Mouse (Mus musculus) heart, postnatal 14 days (tissue): Measurements from ENCODE around the gene Tjap1. TPM values are rescaled to one million over a fixed set of nuclear protein-coding genes. Genes with fewer than 3 reads are reported as not detected.

Experiments used
- DNase-seq, 2 experiments: peaks; one replicate each; pipeline ENCODE4 v3.0.0; 2021 to 2022
- intact Hi-C: fragments of 180-260 bp; cut with DNase I; formaldehyde crosslinking; loops from one replicate; pipeline ENCODE4 v1.15.1; 2025
- total RNA-seq, 2 experiments: library from RNA; stranded (reverse); gene quantifications; 2 replicates each; pipeline ENCODE4 v1.2.3; 2021

Gene Tjap1
- total RNA-seq, 2 experiments from 2014 or later = 40.6 to 42.9 TPM

- intact Hi-C loops = no loop called here
- no peak for DNase-seq
Observed at GRCm38 (mm10) chr17:46285407-46285806, 2.6 kb upstream of the Tjap1 start.

- DNase-seq = no peak
- intact Hi-C loops = no loop called here
Observed at GRCm38 (mm10) chr17:46284653-46285052, 1.8 kb upstream of the Tjap1 start.

GRCm38 (mm10) chr17:46283911-46284310 lies 1.1 kb upstream of the Tjap1 start:
- DNase-seq = no peak
- intact Hi-C loops = no loop called here

DNA sequence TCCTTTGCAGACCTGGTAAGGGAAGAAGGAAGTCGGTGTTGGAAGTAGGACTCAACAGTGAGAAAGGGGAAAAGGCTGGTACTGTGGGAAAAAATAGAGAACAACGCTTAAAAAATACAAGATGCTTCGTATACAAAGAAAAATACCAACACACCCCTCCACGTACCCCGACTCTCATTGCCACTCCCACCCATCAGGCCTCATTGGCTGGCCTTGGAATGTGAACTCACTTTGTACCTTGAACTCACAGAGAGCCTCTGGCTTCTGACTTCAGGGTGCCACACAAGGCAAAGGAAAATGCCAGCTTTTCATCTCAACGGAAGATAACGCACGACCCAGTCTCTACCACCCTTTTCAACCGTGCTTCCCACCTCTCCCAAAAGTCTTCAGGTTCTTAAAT lies 314 bp upstream of the Tjap1 start:
- DNase-seq = no peak
- intact Hi-C loops = no loop called here

- DNase-seq = no peak
- intact Hi-C loops = no loop called here
Observed at GRCm38 (mm10) chr17:46278011-46278765, 4.6 kb downstream of the Tjap1 start.

DNA sequence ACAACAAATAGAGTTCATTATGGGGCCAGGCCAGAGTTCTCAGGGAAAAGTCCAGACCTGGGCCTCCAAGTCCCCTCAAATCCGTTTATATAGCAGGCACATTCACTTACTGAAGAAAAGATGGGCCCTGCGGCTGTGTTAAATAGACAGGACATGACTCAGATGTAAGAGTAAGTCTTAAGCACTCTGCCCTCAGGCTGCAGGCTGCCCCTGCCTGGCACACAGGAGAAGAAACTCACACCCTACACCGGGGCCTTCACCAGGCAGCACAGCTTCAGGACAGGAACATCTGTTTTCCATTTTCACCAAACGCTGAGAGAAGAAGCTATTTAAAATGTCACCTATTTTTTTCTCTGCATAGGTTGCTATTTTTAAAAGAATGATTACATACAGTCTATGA lies 5.2 kb downstream of the Tjap1 start:
- no peak for DNase-seq
- intact Hi-C loops = no loop called here

DNA sequence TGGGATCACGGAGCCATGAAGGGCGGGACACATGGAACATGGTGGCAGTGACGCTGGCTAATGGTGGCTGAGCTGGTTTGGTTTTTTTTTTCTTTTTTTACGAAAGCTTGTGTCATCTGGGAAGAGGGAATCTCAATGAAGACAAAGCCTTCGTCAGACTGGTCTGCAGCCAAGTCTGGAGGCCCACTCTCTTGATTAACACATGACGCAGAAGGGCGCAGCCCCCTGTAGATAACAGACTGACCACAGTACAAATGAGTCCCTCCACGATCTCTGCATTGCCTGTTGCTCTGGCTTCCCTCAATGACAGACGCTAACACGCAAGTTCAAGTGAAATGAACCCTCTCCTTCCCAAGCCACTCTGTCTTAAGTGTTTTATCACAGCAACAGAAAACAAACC lies 7.3 kb downstream of the Tjap1 start:
- intact Hi-C loops = no loop called here
- DNase-seq = no peak

DNA sequence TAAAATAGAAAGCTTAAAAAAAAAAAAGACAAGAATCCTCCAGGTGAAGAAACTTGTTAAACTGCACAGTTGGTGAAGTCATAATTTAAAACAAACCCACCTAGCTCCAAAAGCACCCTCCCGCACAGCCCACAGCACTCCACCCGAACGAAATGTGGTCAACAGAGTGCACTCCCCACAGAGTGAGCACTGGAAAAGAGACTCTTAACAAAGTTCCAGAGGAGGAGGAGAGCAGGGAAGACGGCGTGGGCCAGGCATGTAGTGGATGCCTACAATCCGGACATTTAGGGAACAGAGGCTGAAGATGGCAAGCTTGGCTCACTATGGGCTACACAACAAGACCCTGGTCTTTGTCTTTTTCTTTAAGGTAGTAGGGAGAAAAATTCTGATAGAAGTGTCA lies 7.8 kb downstream of the Tjap1 start:
- intact Hi-C loops = no loop called here
- DNase-seq = no peak

GRCm38 (mm10) chr17:46274465-46274864 lies 8.4 kb downstream of the Tjap1 start:
- intact Hi-C loops = no loop called here
- DNase-seq = no peak

GRCm38 (mm10) chr17:46273803-46274236 lies 9.0 kb downstream of the Tjap1 start:
- no peak for DNase-seq
- intact Hi-C loops = no loop called here

DNA sequence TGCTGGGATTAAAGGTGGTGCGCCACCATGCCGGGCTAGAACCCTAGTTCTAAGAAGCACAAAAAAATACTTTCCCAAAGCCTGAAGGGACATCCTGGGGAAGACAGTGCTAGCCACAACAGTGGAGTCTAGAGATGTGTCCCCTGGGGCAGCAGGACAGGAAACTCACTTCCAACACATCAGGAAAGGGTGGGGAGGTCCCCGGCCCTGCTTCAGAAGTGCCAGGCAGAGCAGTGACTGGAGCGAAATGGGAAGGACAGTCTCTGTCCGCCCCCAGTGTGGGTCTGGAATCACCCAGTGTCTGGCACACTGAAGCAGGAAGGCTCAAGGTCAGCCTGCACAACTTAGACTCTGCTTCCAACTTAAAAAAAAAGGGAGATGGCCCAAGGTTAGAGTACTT lies 10.2 kb downstream of the Tjap1 start:
- intact Hi-C loops = no loop called here
- peak; percentile 42 to 47 for DNase-seq

DNA sequence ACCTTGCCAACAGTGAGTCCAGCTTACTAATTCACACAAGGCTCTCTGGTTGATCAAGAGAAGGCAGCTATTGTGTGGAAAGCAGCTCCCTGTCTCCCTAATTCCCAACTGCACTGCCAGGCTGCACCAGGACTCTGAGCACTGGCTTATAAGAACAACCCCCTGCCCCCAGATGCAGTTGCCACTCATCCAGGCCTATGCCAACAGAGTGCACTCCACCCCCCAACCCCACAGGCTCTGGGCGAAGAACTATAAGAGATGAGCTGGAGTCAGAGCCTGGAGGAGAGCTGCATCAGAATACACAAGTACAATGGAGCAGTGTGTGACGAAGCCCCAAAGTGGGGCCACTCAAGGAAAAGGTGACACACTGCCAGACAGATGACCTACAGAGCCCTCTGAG lies 10.8 kb downstream of the Tjap1 start:
- intact Hi-C loops = no loop called here
- no peak for DNase-seq

DNA sequence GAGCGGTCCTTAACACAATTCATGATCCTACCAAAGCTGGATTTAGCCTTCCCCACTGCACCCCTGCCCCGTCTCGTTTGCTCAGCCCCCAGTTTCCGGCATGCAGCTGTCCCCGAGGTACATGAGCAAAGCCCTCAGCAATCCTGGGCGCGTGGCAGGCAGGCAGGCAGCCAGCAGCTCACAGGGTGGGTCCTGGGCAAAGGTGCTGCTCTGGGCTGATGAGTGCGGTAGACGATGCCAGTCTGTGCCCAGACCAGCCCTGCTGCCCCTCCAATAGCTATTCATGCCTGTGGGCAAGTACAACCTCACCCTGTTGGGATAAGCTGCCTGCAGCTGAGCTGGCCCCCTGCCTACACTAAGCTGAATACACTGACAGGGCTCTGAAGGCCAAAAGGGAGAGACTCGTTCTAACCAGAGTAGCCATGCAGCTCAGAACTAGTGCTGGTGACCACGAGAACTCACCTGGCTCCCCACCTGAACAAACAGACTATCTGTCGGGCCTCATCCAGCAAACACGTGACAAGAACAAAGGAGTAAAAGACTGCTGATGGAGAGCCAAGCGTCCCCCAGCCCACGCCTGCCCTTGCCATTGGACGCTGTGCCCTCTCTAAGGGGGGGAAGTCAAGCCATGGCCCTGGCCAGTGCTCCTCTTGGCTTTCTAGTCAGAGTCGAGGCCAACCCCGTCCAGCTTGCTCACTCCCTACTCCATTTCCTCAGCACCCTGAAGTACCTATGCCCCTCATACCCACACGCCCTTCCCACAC lies 12.9 kb downstream of the Tjap1 start:
- peak; percentile 57 to 75 for DNase-seq
- intact Hi-C loops = loop anchor here (5.0 kb wide), 1 partner anchor 117 kb away; no protein-coding TSS in a partner anchor

- intact Hi-C loops = loop anchor here (5.0 kb wide), 1 partner anchor 119 kb away; no protein-coding TSS in a partner anchor
- DNase-seq = no peak
Observed at GRCm38 (mm10) chr17:46268026-46268720, 14.7 kb downstream of the Tjap1 start.

DNA sequence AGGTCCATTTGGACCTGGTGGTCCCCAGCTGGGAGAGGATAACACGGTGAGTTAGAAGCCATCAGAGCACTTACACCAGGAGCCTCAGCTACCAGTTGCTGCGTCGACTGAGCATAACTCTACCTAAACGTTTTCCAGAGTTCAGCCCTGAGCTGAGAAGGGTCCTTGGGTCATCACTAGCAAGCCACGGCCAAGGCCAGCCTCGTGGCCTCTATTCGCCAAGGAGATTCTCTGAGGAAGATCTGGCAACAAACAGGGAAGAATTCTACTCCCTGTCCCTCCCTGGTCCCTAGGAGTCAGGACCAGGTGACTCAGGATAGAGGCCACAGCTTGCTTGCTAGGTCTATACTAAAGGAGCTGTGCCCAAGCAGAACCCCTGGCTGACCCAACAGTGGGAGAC lies 15.3 kb downstream of the Tjap1 start:
- intact Hi-C loops = loop anchor here (5.0 kb wide), 1 partner anchor 120 kb away; no protein-coding TSS in a partner anchor
- DNase-seq = no peak

- DNase-seq = no peak
- intact Hi-C loops = loop anchor here (1.0 to 5.0 kb wide), 2 partner anchors 31 to 120 kb away; no protein-coding TSS in a partner anchor
Observed at GRCm38 (mm10) chr17:46266986-46267385, 15.8 kb downstream of the Tjap1 start.

GRCm38 (mm10) chr17:46265918-46266618 lies 16.8 kb downstream of the Tjap1 start:
- intact Hi-C loops = loop anchor here (1.0 to 5.0 kb wide), 2 partner anchors 32 to 121 kb away; no protein-coding TSS in a partner anchor
- peak; percentile 88 to 91 for DNase-seq

DNA sequence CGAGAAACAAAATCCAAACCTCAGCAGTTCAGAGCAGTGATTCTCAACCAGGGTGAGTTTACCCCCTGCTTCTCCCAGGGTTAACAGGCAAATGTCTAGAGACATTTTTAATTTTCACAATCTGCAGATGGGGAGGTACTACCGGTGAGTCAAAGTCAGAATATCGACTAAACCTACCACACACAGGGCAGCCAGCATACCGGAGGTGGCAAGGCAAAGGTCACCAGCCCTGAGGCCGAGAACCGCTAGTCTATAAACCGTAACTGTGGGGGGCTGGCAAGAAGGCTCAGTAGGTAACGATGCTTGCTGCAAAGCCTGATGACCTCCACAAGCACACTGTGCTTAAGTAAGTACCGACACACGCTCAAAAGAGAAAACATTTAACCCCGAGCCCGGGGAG lies 17.3 kb downstream of the Tjap1 start:
- intact Hi-C loops = loop anchor here (5.0 kb wide), 1 partner anchor 122 kb away; no protein-coding TSS in a partner anchor
- no peak for DNase-seq

DNA sequence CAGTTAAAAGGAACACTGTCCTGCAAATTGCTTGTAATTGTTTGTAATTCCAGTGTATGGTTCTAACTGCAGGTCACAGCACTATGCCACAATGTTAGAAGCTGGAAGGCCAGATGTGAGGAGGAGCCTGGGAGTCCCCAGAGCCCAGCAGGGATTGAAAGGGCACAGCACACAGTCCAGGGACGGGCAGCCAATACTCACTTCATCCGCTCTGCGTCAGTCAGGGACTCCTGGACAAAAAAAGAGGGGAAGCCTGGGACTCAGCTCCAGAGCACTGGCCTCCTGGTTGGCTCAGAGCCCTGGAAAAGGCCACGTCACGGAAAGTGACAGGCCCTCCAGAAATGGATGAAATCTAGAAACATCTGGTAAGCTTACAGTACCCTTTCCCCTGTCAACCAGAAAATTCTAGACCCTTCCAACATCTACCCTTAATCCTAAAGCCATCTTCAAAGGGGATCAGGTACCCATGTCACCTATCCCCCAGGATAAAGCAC lies 20.6 kb downstream of the Tjap1 start:
- intact Hi-C loops = no loop called here
- DNase-seq = no peak

DNA sequence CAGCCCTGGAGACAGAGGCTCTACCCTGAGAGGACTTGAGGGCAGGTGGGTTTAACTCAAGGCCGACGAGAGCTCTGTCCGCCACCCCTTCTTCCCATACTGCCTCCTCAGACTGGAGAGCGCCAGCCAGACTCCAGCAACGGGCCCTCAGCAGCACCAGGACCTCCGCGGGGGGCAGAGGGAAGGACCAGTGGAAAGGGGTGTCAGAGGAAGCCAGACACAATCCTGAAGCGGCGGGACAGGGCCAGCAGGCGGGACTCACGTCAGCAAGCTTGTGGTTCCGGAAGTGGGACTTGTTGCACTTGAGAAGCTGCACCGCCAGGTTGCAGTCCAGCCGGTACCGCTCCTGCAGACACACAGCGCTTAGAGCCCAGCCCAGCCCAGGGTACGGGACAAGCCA lies 23.2 kb downstream of the Tjap1 start:
- intact Hi-C loops = no loop called here
- no peak for DNase-seq
